Mouse (Mus musculus) midbrain, embryonic 14.5 days (tissue): ENCODE results near the gene Maml1. TPM values are rescaled to one million over a fixed set of nuclear protein-coding genes. Genes with fewer than 3 reads are reported as not detected.

ENCODE experiments used
- ATAC-seq: fragments of 200-750 bp; cut with Nextera tagmentation; 2 replicates; pipeline ENCODE4 v1.8.0; 2017; ENCODE audit warnings: moderate number of reproducible peaks, moderate library complexity; ENCODE audit not compliant: low FRiP score, low TSS enrichment
- DNase-seq: peaks from one replicate; pipeline ENCODE4 v3.0.0-alpha.2; 2015
- H3K27ac ChIP-seq: fragments of 300-500 bp; sonication (generic); replicated peaks from 2 replicates; pipeline ENCODE4 v1.5.1; 2014; ENCODE audit warnings: mild to moderate bottlenecking, low read depth, low read length, moderate library complexity
- H3K27me3 ChIP-seq: fragments of 300-500 bp; sonication (generic); 2 replicates; pipeline ENCODE4 v1.6.1; 2014; ENCODE audit warnings: low read length, control low read depth, mixed read lengths; ENCODE audit not compliant: control insufficient read depth, insufficient read depth
- H3K36me3 ChIP-seq: fragments of 300-500 bp; sonication (generic); 2 replicates; pipeline ENCODE4 v1.6.1; 2014; ENCODE audit warnings: low read length, control low read depth; ENCODE audit not compliant: control insufficient read depth, insufficient read depth
- H3K4me1 ChIP-seq: fragments of 300-500 bp; sonication (generic); 2 replicates; pipeline ENCODE4 v1.6.1; 2014; ENCODE audit warnings: mild to moderate bottlenecking, antibody characterized with exemption, low read length, control low read depth; ENCODE audit not compliant: control insufficient read depth, insufficient read depth
- H3K4me2 ChIP-seq: fragments of 300-500 bp; sonication (generic); 2 replicates; pipeline ENCODE4 v1.6.1; 2014; ENCODE audit warnings: mild to moderate bottlenecking, low read length, moderate library complexity
- H3K4me3 ChIP-seq: fragments of 300-500 bp; sonication (generic); replicated peaks from 2 replicates; pipeline ENCODE4 v1.5.1; 2014; ENCODE audit warnings: low read depth, low read length
- H3K9ac ChIP-seq: fragments of 300-500 bp; sonication (generic); replicated peaks from 2 replicates; pipeline ENCODE4 v1.6.1; 2014; ENCODE audit warnings: mild to moderate bottlenecking, low read length, moderate library complexity
- H3K9me3 ChIP-seq: fragments of 300-500 bp; sonication (generic); 2 replicates; pipeline ENCODE4 v1.6.1; 2016; ENCODE audit warnings: low read length, control low read depth, mixed read lengths; ENCODE audit not compliant: control insufficient read depth
- WGBS: fragments of 180-500 bp; shearing (Covaris S2); extraction: QIAGEN DNeasy Blood & Tissue Kit; methylation state at CpG from one replicate; pipeline ENCODE4 v1.1.7; 2014; 5-methylcytosine and 5-hydroxymethylcytosine counted together
- polyA plus RNA-seq: library from polyadenylated mRNA; unstranded; fragments of >200 nt; fragmentation: Nextera tagmentation; extraction: Ambion mirVana; gene quantifications from 2 replicates; pipeline ENCODE4 v1.2.1, GENCODE M21; 2014

The Maml1 gene
- 5.6 and 5.9 TPM in 2 replicates for polyA plus RNA-seq

DNA sequence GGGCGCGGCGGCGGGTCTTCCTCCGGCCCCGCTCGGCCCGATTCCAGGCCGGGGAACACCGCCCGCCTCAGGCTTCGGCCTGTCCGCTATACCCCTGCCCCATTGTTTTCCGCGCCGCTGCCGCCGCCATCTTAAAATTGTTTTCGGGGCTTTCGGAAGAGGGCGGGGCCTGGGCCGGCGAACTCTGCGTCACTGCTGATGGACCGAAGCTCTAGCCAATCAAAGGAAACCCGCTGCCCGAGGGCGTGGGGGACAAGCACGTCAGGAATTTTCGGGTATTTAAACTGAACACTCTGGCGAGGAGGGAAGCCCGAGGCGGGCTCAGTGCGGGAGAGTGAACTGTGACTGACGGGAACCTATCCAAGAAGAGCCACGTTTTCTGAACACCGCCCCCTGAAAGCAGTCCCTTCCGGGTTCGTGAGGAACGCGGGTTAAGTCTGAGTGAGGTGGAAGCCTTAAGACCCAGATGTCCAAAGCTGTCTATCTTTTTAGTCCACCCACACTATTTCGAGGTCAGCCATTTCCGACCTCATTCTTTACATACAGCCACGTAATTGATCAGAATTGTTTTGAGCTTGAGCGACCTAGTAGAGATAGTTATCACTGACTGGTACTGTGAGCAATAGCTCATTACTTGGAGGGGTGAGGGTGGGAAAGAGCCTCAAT lies at the start of gene Maml1:
Gene Maml1, minus strand, starts transcription at position 122 of the 666 bp plus-strand sequence.
- ATAC-seq = peak; percentile 99
- no peaks in the 10 kb centered on the region for H3K27me3 ChIP-seq
- under 1% methylated on average over 45 of the region's 45 CpGs for WGBS

GRCm38 (mm10) chr11:50336891-50337290 lies 44.8 kb upstream of the Maml1 start:
- 58% methylated on average over 4 of the region's 4 CpGs for WGBS

More for the DNA sequence above, at the start of gene Maml1:
- peak within 1 kb of the TSS; percentile 98 for H3K27ac ChIP-seq
- H3K4me1 ChIP-seq = peaks cover 21% of the 10 kb centered on the region
- peaks cover 38% of the 10 kb centered on the region for H3K36me3 ChIP-seq
- H3K9ac ChIP-seq = peak within 1 kb of the TSS; percentile 98
- peak within 1 kb of the TSS; percentile 87 for H3K4me2 ChIP-seq
- peak within 1 kb of the TSS; percentile 98 for H3K4me3 ChIP-seq
- DNase-seq = peak; percentile 99
- H3K9me3 ChIP-seq = no peaks in the 10 kb centered on the region

GRCm38 (mm10) chr11:50336126-50336525 lies 44.0 kb upstream of the Maml1 start:
- H3K4me2 ChIP-seq = no peak overlapping the region
- no peaks in the 10 kb centered on the region for H3K9me3 ChIP-seq
- no peaks in the 10 kb centered on the region for H3K4me1 ChIP-seq
- H3K9ac ChIP-seq = no peak overlapping the region
- no peak for ATAC-seq
- no peaks in the 10 kb centered on the region for H3K36me3 ChIP-seq
- WGBS = 83% methylated on average over 1 of the region's 1 CpGs
- H3K27me3 ChIP-seq = no peaks in the 10 kb centered on the region
- no peak overlapping the region for H3K27ac ChIP-seq
- no peak for DNase-seq
- no peak overlapping the region for H3K4me3 ChIP-seq

More at GRCm38 (mm10) chr11:50336891-50337290, 44.8 kb upstream of the Maml1 start:
- Histone ChIP-seq H3K9me3 (no peaks in the 10 kb centered on the region), H3K27me3 (no peaks in the 10 kb centered on the region), H3K27ac (no peak overlapping the region), H3K4me2 (no peak overlapping the region), H3K9ac (no peak overlapping the region), H3K4me1 (no peaks in the 10 kb centered on the region), H3K4me3 (no peak overlapping the region), H3K36me3 (no peaks in the 10 kb centered on the region)
- DNase-seq = no peak
- no peak for ATAC-seq

GRCm38 (mm10) chr11:50333181-50333580 lies 41.1 kb upstream of the Maml1 start:
- H3K27ac ChIP-seq = no peak overlapping the region
- 92% methylated on average over 3 of the region's 3 CpGs for WGBS
- H3K9me3 ChIP-seq = no peaks in the 10 kb centered on the region
- no peaks in the 10 kb centered on the region for H3K4me1 ChIP-seq
- no peaks in the 10 kb centered on the region for H3K36me3 ChIP-seq
- no peak overlapping the region for H3K4me2 ChIP-seq
- no peaks in the 10 kb centered on the region for H3K27me3 ChIP-seq
- ATAC-seq (no peak), DNase-seq (no peak)
- H3K4me3 ChIP-seq = no peak overlapping the region
- H3K9ac ChIP-seq = no peak overlapping the region

DNA sequence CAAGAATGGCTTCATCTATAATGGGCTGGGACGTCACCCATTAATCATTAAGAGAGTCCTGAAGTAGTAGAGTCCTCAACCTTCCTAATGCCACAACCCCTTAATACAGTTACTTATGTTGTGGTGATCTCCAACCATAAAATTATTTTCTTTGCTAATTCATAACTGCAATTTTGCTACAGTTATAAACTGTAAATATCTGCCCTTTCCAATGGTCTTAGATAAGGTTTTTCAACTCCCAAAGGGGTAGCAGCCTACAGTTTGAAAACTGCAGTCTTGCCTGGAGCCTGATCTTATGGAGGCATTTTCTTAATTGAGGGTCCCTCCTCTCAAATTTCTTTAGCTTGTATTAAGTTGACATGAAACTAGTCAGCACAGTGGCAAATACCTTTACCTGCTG lies 37.3 kb upstream of the Maml1 start:
- Histone ChIP-seq H3K27ac (no peak overlapping the region), H3K4me1 (peaks cover 10% of the 10 kb centered on the region), H3K9ac (no peak overlapping the region), H3K9me3 (no peaks in the 10 kb centered on the region), H3K4me3 (no peak overlapping the region), H3K4me2 (no peak overlapping the region), H3K36me3 (no peaks in the 10 kb centered on the region), H3K27me3 (no peaks in the 10 kb centered on the region)
- 89% methylated on average over 1 of the region's 1 CpGs for WGBS
- ATAC-seq (no peak), DNase-seq (no peak)

GRCm38 (mm10) chr11:50328075-50328625 lies 36.0 kb upstream of the Maml1 start:
- H3K36me3 ChIP-seq = no peaks in the 10 kb centered on the region
- H3K9ac ChIP-seq = no peak overlapping the region
- DNase-seq (no peak), ATAC-seq (no peak)
- no peaks in the 10 kb centered on the region for H3K9me3 ChIP-seq
- H3K4me3 ChIP-seq = no peak overlapping the region
- 94% methylated on average over 3 of the region's 3 CpGs for WGBS
- H3K4me2 ChIP-seq = no peak overlapping the region
- peaks cover 21% of the 10 kb centered on the region for H3K4me1 ChIP-seq
- H3K27me3 ChIP-seq = no peaks in the 10 kb centered on the region
- H3K27ac ChIP-seq = no peak overlapping the region

DNA sequence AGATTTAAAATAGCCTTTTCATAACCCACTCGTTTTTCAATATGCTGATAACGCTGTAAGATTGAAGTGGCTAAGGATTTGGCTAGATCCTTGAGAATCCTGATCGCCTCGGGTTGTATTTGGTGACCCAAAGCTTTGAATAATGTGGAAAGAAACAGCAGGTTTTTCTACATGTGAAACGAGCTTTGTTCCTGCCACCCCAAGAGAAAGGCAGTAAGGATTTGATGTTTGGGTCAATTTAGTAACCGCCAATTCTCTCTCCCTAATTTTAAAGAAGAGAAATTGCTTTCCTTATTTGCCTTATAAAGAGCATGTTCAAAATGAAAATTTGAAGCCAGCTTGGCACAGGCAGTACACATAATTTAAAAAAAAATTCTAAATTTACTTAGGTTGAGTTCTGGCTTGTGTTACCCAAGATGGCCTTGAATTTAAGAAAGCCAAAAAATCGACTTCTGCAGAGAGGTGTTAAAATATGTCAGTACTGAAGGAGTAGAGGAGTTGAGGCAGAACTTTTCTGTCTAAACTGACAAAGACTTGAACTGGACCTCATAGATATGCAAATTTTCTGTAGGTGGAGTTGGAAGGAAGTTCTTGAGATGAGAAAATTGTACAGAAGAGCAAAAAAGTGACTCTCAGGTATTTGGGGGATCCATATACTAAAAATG lies 34.3 kb upstream of the Maml1 start:
- peaks cover 26% of the 10 kb centered on the region for H3K4me1 ChIP-seq
- peak overlapping the region; percentile 62 for H3K4me2 ChIP-seq
- H3K9ac ChIP-seq = peak overlapping the region; percentile 59
- ATAC-seq = no peak
- H3K9me3 ChIP-seq = no peaks in the 10 kb centered on the region
- peak overlapping the region; percentile 85 for H3K27ac ChIP-seq
- H3K27me3 ChIP-seq = no peaks in the 10 kb centered on the region
- 5% methylated on average over 7 of the region's 7 CpGs for WGBS
- DNase-seq = no peak
- H3K36me3 ChIP-seq = no peaks in the 10 kb centered on the region
- H3K4me3 ChIP-seq = peak overlapping the region; percentile 95

DNA sequence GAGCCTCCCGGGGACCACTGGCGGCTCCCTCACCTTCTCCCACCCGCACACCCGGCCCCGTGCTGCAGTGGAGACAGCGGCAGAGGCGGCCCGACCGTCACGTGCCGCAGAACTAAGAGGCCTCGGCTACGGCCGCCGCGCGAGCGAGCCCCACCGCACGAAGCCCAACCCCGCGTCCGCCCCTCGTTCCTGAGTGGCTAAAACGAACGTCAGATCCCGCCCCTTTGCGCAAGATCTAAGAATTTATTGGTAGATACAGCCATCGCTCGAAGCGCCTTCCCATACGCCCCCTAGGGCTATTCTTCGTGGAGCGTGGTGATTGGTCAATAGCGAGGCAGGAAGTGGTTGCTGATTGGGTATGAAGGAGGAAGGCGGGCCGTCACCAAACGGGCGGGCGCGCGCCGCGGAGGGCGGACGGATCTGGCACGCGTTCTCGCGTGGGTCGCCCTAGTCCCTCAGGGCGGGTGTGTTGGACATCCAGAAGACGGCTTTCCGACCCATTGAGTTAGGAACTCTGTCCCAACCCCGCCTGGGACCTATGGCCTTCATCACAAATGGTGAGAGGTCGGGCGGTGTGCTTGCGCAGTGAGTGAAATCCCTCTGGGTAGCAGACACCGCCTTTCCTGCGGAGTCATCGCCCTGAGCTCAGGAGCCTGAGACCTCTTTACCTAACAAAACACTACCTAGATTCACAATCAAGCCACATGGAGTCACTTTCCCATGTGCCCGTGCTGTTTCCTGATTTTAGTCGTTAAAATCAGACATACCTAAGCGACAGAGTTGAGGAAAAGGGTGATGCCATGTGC lies 33.6 kb upstream of the Maml1 start, which contains the start of gene Canx:
Gene Canx, minus strand, starts transcription at position 178 of the 806 bp plus-strand sequence.
- ATAC-seq = peak; percentile 99
- peak within 1 kb of the TSS; percentile 95 for H3K4me3 ChIP-seq
- under 1% methylated on average over 64 of the region's 64 CpGs for WGBS
- no peaks in the 10 kb centered on the region for H3K27me3 ChIP-seq
- peak within 1 kb of the TSS; percentile 93 for H3K27ac ChIP-seq
- H3K9ac ChIP-seq = peak within 1 kb of the TSS; percentile 95
- H3K36me3 ChIP-seq = no peaks in the 10 kb centered on the region
- H3K9me3 ChIP-seq = no peaks in the 10 kb centered on the region
- peaks cover 26% of the 10 kb centered on the region for H3K4me1 ChIP-seq
- DNase-seq = peak; percentile 100
- peak within 1 kb of the TSS; percentile 77 for H3K4me2 ChIP-seq
